Mouse (Mus musculus): ENCODE results near the gene Ints11. TPM values are rescaled to one million over a fixed set of nuclear protein-coding genes. Genes with fewer than 3 reads are reported as not detected.

The Ints11 gene
- polyA plus RNA-seq, 1 experiment from 2014 or later: 70.1 TPM

DNA sequence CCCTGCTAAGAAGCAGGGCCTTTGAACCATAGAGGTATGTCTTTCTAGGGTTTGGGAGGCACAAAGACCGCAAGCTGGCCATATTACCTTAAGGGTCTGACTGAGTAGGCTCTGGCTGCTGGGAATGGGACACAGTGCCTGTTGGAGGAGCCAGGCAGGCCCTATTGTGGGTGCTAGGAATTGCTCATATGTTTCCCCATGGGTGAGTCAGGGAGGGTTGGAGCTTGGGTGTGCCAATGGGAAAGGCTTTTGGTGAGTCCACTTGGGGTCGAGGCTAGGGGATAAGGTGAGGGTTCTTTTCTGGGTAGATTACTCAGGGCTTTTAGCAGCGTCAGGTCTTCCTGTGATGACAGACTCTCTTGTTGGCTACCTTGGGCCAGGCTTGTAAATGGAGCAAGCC, 18.0 kb upstream of the Ints11 start:
- H3K27ac ChIP-seq (ENCODE audit: low read length): no peak overlapping the region

DNA sequence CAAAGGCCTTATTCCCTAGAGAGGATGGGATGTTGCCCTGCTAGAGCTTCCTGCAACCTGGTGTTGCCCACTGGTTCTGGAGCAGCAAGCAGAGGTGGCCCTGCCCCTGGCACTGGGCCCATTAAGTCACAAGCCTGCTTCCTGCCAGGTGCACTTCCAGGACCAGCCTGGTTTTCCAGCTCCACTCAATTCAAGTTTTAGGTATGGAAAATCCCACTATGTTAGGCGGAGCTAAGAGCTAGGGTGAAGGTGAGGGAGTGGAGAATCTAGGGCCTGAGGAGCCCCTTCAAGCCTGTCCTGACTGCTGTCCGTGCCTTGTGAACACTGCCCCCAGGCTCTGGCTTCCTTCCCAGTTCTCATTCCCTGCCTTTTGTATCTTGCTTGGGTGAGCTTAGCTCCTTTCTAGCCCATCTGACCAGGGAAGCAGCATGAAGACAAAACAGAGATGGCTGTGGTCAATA, 17.4 kb upstream of the Ints11 start:
- no peaks in the 10 kb centered on the region for H3K9me3 ChIP-seq (ENCODE audit: control insufficient read depth, low read depth, low read length)
- no peak overlapping the region for H3K27ac ChIP-seq (ENCODE audit: low read length)
- H3K27me3 ChIP-seq (ENCODE audit: control insufficient read depth, insufficient read depth, low read length): no peaks in the 10 kb centered on the region
- no peak overlapping the region for H3K9ac ChIP-seq (replicated peaks; ENCODE audit: low read depth, low read length)
- 79% methylated on average over 2 of the region's 2 CpGs for WGBS
- H3K36me3 ChIP-seq (ENCODE audit: control insufficient read depth, insufficient read depth, low read length): peaks cover 21% of the 10 kb centered on the region
- no peak overlapping the region for H3K4me3 ChIP-seq (ENCODE audit: low read depth, low read length)
- H3K4me2 ChIP-seq (replicated peaks; ENCODE audit: low read depth, low read length): no peak overlapping the region
- ATAC-seq (ENCODE audit: insufficient number of reproducible peaks, insufficient read depth, low FRiP score, low read depth): no peak
- H3K4me1 ChIP-seq (ENCODE audit: control insufficient read depth, insufficient read depth, low read length): peaks cover 14% of the 10 kb centered on the region

More for the DNA sequence above, 18.0 kb upstream of the Ints11 start:
- no peak overlapping the region for H3K4me2 ChIP-seq (replicated peaks; ENCODE audit: low read depth, low read length)
- peaks cover 19% of the 10 kb centered on the region for H3K4me1 ChIP-seq (ENCODE audit: control insufficient read depth, insufficient read depth, low read length)
- 88% methylated on average over 3 of the region's 3 CpGs for WGBS
- H3K4me3 ChIP-seq (ENCODE audit: low read depth, low read length): no peak overlapping the region
- no peaks in the 10 kb centered on the region for H3K9me3 ChIP-seq (ENCODE audit: control insufficient read depth, low read depth, low read length)
- ATAC-seq (ENCODE audit: insufficient number of reproducible peaks, insufficient read depth, low FRiP score, low read depth): no peak
- peaks cover 21% of the 10 kb centered on the region for H3K36me3 ChIP-seq (ENCODE audit: control insufficient read depth, insufficient read depth, low read length)
- H3K9ac ChIP-seq (replicated peaks; ENCODE audit: low read depth, low read length): no peak overlapping the region
- H3K27me3 ChIP-seq (ENCODE audit: control insufficient read depth, insufficient read depth, low read length): no peaks in the 10 kb centered on the region

DNA sequence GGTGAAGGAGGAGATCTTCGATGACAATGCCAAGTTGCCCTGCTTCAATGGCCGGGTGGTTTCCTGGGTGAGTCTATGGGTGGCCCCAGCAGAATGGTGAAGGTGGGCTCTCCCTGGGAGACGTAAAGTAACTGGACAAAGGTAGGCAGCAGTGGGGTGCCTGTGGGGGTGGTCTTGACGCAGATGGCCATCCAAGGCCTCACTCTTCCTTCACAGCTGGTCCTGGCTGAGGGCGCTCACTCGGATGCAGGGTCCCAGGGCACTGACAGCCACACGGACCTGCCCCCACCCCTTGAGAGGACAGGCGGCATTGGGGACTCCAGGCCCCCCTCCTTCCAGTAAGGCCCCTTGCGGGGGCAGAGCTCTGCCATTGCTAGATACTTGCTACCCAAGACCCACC, 15.9 kb upstream of the Ints11 start:
- Histone ChIP-seq H3K4me3 (ENCODE audit: low read depth, low read length) (no peak overlapping the region), H3K9me3 (ENCODE audit: control insufficient read depth, low read depth, low read length) (no peaks in the 10 kb centered on the region), H3K9ac (replicated peaks; ENCODE audit: low read depth, low read length) (no peak overlapping the region), H3K36me3 (ENCODE audit: control insufficient read depth, insufficient read depth, low read length) (peaks cover 25% of the 10 kb centered on the region), H3K4me2 (replicated peaks; ENCODE audit: low read depth, low read length) (no peak overlapping the region), H3K27me3 (ENCODE audit: control insufficient read depth, insufficient read depth, low read length) (no peaks in the 10 kb centered on the region), H3K4me1 (ENCODE audit: control insufficient read depth, insufficient read depth, low read length) (peaks cover 8% of the 10 kb centered on the region), H3K27ac (ENCODE audit: low read length) (no peak overlapping the region)
- ATAC-seq (ENCODE audit: insufficient number of reproducible peaks, insufficient read depth, low FRiP score, low read depth): no peak
- WGBS: 91% methylated on average over 9 of the region's 9 CpGs

DNA sequence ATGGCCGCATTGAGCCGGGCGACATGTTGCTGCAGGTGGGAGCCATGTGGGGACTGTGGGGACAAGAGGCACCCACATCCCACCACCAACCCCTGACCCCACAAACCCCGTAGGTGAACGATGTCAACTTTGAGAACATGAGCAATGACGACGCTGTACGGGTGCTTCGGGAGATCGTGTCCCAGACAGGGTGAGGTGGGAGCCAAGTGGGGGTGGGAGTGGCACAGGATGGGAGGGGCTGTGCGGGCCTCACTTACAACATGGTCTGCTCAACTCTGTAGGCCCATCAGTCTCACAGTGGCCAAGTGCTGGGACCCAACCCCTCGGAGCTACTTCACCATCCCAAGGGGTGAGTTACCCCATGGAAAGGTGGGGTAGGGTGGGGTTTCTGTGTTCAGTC, 14.4 kb upstream of the Ints11 start:
- Histone ChIP-seq H3K4me3 (ENCODE audit: low read depth, low read length) (no peak overlapping the region), H3K4me1 (ENCODE audit: control insufficient read depth, insufficient read depth, low read length) (no peaks in the 10 kb centered on the region), H3K36me3 (ENCODE audit: control insufficient read depth, insufficient read depth, low read length) (peaks cover 25% of the 10 kb centered on the region), H3K27me3 (ENCODE audit: control insufficient read depth, insufficient read depth, low read length) (no peaks in the 10 kb centered on the region), H3K4me2 (replicated peaks; ENCODE audit: low read depth, low read length) (no peak overlapping the region), H3K27ac (ENCODE audit: low read length) (no peak overlapping the region), H3K9ac (replicated peaks; ENCODE audit: low read depth, low read length) (no peak overlapping the region), H3K9me3 (ENCODE audit: control insufficient read depth, low read depth, low read length) (no peaks in the 10 kb centered on the region)
- ATAC-seq (ENCODE audit: insufficient number of reproducible peaks, insufficient read depth, low FRiP score, low read depth): no peak
- WGBS: 95% methylated on average over 12 of the region's 12 CpGs

DNA sequence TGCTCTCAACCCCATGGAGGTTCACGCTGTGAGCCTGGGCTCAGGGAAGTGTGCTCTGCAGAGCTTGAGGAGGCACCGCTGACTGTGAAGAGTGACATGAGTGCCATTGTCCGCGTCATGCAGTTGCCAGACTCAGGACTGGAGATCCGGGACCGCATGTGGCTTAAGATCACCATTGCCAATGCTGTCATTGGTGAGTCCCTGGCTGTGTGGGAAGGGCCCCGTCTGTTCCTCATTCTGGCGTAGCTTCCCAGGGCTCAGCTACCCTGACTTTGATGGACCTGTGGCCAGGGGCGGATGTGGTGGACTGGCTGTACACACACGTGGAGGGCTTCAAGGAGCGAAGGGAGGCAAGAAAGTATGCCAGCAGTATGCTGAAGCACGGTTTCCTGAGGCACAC, 13.3 kb upstream of the Ints11 start:
- Histone ChIP-seq H3K27ac (ENCODE audit: low read length) (no peak overlapping the region), H3K4me2 (replicated peaks; ENCODE audit: low read depth, low read length) (no peak overlapping the region), H3K9me3 (ENCODE audit: control insufficient read depth, low read depth, low read length) (no peaks in the 10 kb centered on the region), H3K36me3 (ENCODE audit: control insufficient read depth, insufficient read depth, low read length) (peaks cover 28% of the 10 kb centered on the region), H3K4me1 (ENCODE audit: control insufficient read depth, insufficient read depth, low read length) (no peaks in the 10 kb centered on the region), H3K4me3 (ENCODE audit: low read depth, low read length) (no peak overlapping the region), H3K9ac (replicated peaks; ENCODE audit: low read depth, low read length) (no peak overlapping the region), H3K27me3 (ENCODE audit: control insufficient read depth, insufficient read depth, low read length) (no peaks in the 10 kb centered on the region)
- no peak for ATAC-seq (ENCODE audit: insufficient number of reproducible peaks, insufficient read depth, low FRiP score, low read depth)
- 88% methylated on average over 12 of the region's 12 CpGs for WGBS

DNA sequence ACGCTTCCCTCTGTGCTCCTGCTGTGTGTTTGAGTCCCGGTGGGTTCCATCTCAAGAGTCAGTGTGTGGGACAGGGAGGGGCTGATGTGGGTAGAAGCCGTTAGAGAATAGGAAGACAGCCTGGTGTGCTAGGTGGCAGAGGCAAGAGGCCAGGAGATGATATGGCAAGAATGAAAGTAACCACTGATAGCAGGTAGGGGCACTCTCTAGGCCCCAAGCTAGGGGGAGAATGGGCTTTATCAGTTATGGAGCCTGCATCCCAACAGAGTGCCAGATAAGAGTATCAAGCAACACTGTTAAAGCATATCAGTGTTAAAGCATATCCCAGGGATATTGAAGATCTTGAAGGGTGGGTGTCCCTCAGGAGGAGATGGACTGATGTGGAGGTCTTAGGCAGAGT, 12.5 kb upstream of the Ints11 start:
- Histone ChIP-seq H3K27me3 (ENCODE audit: control insufficient read depth, insufficient read depth, low read length) (no peaks in the 10 kb centered on the region), H3K4me1 (ENCODE audit: control insufficient read depth, insufficient read depth, low read length) (no peaks in the 10 kb centered on the region), H3K4me2 (replicated peaks; ENCODE audit: low read depth, low read length) (no peak overlapping the region), H3K4me3 (ENCODE audit: low read depth, low read length) (no peak overlapping the region), H3K27ac (ENCODE audit: low read length) (no peak overlapping the region), H3K36me3 (ENCODE audit: control insufficient read depth, insufficient read depth, low read length) (peaks cover 28% of the 10 kb centered on the region), H3K9ac (replicated peaks; ENCODE audit: low read depth, low read length) (no peak overlapping the region), H3K9me3 (ENCODE audit: control insufficient read depth, low read depth, low read length) (no peaks in the 10 kb centered on the region)
- no peak for ATAC-seq (ENCODE audit: insufficient number of reproducible peaks, insufficient read depth, low FRiP score, low read depth)
- WGBS: 86% methylated on average over 3 of the region's 3 CpGs

DNA sequence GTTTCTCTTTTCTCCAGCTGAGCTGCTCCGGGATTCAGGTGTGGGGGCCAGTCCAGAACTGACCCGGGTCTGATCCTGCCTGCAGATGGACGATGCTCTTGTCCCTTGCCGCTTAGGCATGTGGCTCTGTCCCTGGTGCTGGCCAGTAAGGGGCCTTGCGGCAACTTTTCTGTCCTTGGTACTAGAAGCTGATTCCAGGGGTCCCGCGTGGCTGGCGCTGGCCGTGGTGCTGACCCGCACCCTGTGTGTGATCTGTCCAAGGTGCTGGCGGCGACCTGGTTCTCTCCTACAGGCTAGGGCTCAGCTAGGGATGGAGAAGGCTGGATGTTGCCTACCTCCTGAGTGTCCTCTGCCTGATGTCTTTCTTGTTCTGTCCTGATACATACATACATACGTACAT, 10.0 kb upstream of the Ints11 start:
- ATAC-seq (ENCODE audit: insufficient number of reproducible peaks, insufficient read depth, low FRiP score, low read depth): peak; percentile 11; the same call in 1 of the 2 replicates
- WGBS: 15% methylated on average over 13 of the region's 13 CpGs

DNA sequence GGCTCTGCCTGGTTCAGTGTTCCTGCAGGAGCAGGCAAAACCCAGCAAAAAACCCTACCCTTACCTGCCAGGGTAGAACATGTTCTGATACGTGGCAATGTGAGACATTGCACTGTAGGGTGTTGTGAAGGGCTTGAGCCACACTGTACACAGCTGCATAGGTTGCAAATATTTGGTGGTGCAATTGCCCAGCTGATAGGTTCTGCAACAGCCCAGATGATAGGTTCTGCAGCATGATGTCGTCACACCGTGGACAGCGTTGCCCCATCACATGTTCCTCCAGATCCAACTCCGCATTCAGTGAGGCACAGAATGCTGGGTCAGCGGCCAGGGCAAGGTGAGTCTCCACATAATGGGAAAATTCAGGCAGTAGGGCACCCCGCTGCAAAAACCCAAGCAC, 7.6 kb upstream of the Ints11 start:
- WGBS: 84% methylated on average over 7 of the region's 7 CpGs
- no peaks in the 10 kb centered on the region for H3K4me1 ChIP-seq (ENCODE audit: control insufficient read depth, insufficient read depth, low read length)
- no peak overlapping the region for H3K27ac ChIP-seq (ENCODE audit: low read length)
- no peaks in the 10 kb centered on the region for H3K27me3 ChIP-seq (ENCODE audit: control insufficient read depth, insufficient read depth, low read length)
- no peaks in the 10 kb centered on the region for H3K9me3 ChIP-seq (ENCODE audit: control insufficient read depth, low read depth, low read length)
- no peak overlapping the region for H3K9ac ChIP-seq (replicated peaks; ENCODE audit: low read depth, low read length)
- ATAC-seq (ENCODE audit: insufficient number of reproducible peaks, insufficient read depth, low FRiP score, low read depth): no peak
- peaks cover 22% of the 10 kb centered on the region for H3K36me3 ChIP-seq (ENCODE audit: control insufficient read depth, insufficient read depth, low read length)
- no peak overlapping the region for H3K4me2 ChIP-seq (replicated peaks; ENCODE audit: low read depth, low read length)
- H3K4me3 ChIP-seq (ENCODE audit: low read depth, low read length): no peak overlapping the region

More for the DNA sequence above, 10.0 kb upstream of the Ints11 start:
- no peaks in the 10 kb centered on the region for H3K27me3 ChIP-seq (ENCODE audit: control insufficient read depth, insufficient read depth, low read length)
- H3K36me3 ChIP-seq (ENCODE audit: control insufficient read depth, insufficient read depth, low read length): peaks cover 24% of the 10 kb centered on the region
- no peaks in the 10 kb centered on the region for H3K9me3 ChIP-seq (ENCODE audit: control insufficient read depth, low read depth, low read length)
- no peak overlapping the region for H3K4me2 ChIP-seq (replicated peaks; ENCODE audit: low read depth, low read length)
- no peak overlapping the region for H3K4me3 ChIP-seq (ENCODE audit: low read depth, low read length)
- no peak overlapping the region for H3K27ac ChIP-seq (ENCODE audit: low read length)
- no peak overlapping the region for H3K9ac ChIP-seq (replicated peaks; ENCODE audit: low read depth, low read length)
- no peaks in the 10 kb centered on the region for H3K4me1 ChIP-seq (ENCODE audit: control insufficient read depth, insufficient read depth, low read length)

DNA sequence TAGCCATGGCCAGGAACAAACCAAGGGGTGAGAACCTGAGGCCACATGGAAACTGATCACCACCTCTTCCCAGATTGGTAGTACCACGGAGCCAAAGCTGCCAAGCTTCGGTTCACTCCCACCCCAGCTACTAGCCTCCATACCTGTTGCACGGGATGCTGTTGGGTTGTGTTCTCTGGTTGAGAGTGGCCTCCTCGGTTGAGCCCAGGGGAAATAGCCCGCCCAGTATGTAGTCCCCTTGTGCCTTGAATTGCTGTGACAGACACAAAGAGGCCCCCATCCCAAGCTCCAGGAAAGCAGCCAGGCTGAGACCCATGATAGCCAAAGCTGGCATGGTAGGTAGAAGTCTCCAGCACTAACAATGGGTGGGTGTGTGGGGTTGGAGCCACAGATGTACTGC, 6.3 kb upstream of the Ints11 start, which contains the start of gene Tas1r3:
Gene Tas1r3 (minus strand): TSS at position 362 of the 400 bp plus-strand sequence.
- H3K9me3 ChIP-seq (ENCODE audit: control insufficient read depth, low read depth, low read length): no peaks in the 10 kb centered on the region
- H3K4me1 ChIP-seq (ENCODE audit: control insufficient read depth, insufficient read depth, low read length): no peaks in the 10 kb centered on the region
- no peak within 1 kb of the TSS for H3K27ac ChIP-seq (ENCODE audit: low read length)
- H3K9ac ChIP-seq (replicated peaks; ENCODE audit: low read depth, low read length): no peak within 1 kb of the TSS
- no peaks in the 10 kb centered on the region for H3K27me3 ChIP-seq (ENCODE audit: control insufficient read depth, insufficient read depth, low read length)
- ATAC-seq (ENCODE audit: insufficient number of reproducible peaks, insufficient read depth, low FRiP score, low read depth): no peak
- no peak within 1 kb of the TSS for H3K4me3 ChIP-seq (ENCODE audit: low read depth, low read length)
- H3K4me2 ChIP-seq (replicated peaks; ENCODE audit: low read depth, low read length): no peak within 1 kb of the TSS
- WGBS: 74% methylated on average over 5 of the region's 5 CpGs
- peaks cover 19% of the 10 kb centered on the region for H3K36me3 ChIP-seq (ENCODE audit: control insufficient read depth, insufficient read depth, low read length)

All from stomach, embryonic 14.5 days (tissue).